Mouse (Mus musculus): ENCODE results near the gene Sema4d. TPM values are rescaled to one million over a fixed set of nuclear protein-coding genes. Genes with fewer than 3 reads are reported as not detected.

Sema4d gene
- total RNA-seq, 1 experiment from 2014 or later = 33.0 TPM

GRCm38 (mm10) chr13:51815865-51816504 is 22.4 kb upstream of the Sema4d start:
- peak; percentile 61 for ATAC-seq (replicated peaks; ENCODE audit: low read depth, poor library complexity, severe bottlenecking)

DNA sequence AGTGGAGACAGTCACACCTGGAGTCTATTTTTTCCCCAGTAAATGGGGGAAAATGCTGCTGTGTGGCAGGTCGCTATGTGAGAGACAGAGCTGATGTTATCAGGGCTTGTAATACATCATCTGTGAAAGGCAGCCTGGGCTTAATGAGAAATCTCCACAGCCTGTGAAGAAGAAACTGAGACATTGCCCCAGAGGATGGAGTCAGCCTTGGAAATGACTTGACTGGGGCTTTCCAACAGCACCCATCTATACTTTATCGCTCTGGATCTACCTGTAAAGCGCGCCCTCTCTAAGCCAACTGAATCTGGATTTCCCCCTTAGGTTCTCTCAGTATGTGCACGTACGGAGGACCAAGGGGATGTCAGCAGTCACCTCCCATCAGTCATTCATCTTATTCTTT is 21.1 kb upstream of the Sema4d start:
- ATAC-seq (replicated peaks; ENCODE audit: low read depth, poor library complexity, severe bottlenecking) = no peak

GRCm38 (mm10) chr13:51813621-51814615 is 20.4 kb upstream of the Sema4d start:
- ATAC-seq (replicated peaks; ENCODE audit: low read depth, poor library complexity, severe bottlenecking) = peak; percentile 84

DNA sequence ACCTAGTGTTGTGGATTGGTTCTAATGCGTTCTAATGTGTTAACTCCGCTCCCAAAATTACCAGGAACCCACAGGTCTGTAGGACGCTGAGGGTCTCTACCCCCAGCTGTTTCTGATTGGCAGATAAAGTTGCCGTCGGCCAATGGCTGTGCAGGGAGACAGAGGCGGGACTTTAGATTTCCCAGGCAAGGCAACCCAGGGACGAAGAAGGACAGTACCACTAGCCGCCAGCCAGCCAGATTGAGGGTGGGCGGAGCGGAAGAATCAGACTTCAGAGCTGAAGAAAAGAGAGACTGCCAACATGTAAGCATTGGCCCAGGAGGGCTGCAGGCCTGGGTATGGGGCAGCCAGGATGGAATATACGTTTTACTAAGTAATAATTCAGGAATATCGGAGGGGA is 14.6 kb upstream of the Sema4d start:
- ATAC-seq (replicated peaks; ENCODE audit: low read depth, poor library complexity, severe bottlenecking) = no peak

- no peak for ATAC-seq (replicated peaks; ENCODE audit: low read depth, poor library complexity, severe bottlenecking)
Measured at GRCm38 (mm10) chr13:51806220-51806619, 12.7 kb upstream of the Sema4d start.

DNA sequence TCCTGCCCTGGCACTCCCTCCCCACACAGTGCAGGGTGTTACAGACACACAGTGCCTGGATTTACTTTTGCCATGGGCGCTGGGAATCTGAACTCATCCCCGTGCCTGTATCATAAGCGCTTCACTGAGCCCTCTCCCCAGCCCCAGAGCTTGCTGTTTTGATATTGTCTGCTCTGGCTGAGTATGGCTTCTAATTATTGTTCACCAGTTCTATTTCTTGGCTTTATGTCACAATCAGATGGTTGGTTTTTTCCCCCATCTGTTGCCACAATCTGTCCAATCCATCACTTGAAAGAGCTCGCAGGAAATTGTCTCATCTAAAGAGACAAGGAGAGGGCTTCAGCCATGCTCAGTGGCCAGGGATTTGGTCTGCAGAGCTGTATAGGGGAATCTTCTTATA is 12.1 kb upstream of the Sema4d start:
- ATAC-seq (replicated peaks; ENCODE audit: low read depth, poor library complexity, severe bottlenecking) = no peak

DNA sequence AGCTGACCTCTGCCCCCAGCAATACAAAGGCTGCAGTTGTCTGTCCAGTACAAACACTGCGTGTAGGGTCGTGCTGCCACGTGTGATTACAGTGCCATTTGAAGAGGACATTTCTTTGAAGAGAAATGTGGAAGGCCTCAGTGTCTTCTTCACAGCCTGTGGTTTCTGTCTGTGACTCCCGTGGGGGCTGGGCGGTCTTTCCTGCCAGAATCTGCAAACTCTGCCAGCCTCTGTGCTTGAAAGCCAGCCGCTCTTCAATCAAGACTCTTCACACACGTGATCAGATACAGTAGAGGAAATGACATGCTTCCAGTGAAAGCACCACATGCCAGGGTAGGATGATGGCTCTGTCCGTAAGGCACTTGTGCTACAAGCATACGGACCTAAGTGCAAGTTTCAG is 7.4 kb upstream of the Sema4d start:
- peak; percentile 86 for ATAC-seq (replicated peaks; ENCODE audit: low read depth, poor library complexity, severe bottlenecking)

DNA sequence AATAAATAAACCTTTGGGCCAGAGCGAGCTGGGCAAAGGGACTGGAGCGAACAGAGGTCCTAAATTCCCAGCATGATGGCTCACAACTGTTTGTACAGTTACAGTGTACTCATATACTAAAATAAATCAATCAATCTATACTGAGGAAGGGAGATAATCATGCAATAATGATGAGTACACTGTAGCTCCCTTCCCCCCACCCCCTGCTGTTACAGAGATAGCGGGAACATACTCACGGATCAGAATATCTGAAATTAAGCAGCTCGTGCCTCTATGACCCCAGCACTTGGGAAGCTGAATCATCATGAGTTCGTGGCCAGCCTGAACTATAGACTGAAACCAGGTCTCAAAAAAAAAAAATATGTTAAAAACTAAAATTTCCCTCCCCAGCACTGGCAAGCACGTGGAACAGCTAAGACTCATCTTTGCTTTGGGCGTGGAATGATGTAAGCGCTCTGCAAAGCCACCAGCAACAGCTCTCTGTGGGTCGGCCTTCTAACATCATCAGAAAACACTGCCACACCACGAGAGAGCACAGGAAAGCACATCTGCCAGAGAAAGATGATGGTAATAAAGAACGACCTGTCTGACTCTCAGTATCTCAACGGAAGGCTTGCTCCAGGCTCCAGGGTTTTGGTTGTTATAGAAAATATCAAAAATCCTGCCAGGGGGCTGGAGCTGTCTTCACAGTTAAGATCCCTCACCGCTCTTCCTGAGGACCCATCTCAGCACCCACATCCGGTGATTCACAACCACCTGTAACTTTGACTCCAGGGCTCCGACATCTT is 6.4 kb upstream of the Sema4d start:
- ATAC-seq (replicated peaks; ENCODE audit: low read depth, poor library complexity, severe bottlenecking) = no peak

GRCm38 (mm10) chr13:51797899-51798746 is 4.6 kb upstream of the Sema4d start:
- no peak; the same call in 1 of the 2 replicates for ATAC-seq (replicated peaks; ENCODE audit: low read depth, poor library complexity, severe bottlenecking)

- ATAC-seq (replicated peaks; ENCODE audit: low read depth, poor library complexity, severe bottlenecking) = no peak
Measured at GRCm38 (mm10) chr13:51793948-51794347, 401 bp upstream of the Sema4d start.

DNA sequence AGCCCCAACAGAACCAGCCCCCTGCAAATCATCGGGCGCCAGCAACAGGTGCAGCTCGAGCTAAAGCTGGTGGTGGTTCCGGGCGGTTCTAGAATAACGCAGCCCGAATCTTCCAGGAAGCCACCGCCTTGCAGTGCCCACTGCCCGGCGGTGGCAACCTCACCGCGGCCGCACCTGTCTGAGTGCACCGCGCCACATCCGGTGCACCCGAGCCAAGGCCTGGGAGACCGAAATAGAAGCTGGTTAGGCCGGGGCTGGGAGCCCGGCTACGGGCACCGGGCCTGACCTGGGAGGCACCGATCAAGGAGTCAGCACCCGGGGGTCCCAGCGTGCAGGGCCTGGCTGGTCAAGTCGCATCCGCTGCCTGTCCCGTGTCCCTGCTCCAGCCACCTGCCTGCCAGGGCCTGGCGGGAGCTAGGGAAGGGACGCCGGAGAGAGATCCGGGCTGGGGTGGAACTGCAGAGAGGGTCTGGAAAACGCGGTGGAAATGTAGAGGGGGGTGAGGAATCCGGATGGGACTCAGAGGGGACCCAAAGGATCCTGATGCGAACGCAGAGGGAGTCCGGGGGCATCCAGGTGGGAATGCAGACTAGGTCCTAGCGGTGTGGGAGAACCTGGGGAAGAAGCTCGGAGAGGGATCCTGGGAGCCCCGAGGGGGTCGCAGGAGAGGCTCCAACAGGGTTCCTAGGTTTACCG is 670 bp downstream of the Sema4d start:
- peak; percentile 50 for ATAC-seq (replicated peaks; ENCODE audit: low read depth, poor library complexity, severe bottlenecking)

DNA sequence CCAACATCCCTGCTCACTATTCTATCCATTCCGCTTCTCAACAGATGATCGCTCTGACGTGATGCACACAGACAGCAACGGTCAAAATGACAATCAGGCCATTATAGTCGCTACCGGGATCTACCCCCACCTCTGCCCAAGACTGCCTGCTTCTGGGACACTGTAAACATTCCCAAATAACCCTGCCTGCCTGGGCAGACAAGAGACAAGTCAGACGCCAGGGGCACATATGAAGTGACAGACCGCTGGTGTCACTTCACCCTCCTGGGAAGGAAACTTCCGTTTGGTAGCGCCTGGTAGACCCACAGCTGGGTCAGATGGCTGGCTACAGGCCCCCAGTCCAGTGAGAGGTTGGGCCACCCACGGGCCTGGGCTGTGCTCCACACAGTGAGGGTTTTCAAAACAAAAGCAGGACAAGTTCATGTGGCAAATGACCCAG is 1.4 kb downstream of the Sema4d start:
- peak; percentile 26; the same call in 1 of the 2 replicates for ATAC-seq (replicated peaks; ENCODE audit: low read depth, poor library complexity, severe bottlenecking)

DNA sequence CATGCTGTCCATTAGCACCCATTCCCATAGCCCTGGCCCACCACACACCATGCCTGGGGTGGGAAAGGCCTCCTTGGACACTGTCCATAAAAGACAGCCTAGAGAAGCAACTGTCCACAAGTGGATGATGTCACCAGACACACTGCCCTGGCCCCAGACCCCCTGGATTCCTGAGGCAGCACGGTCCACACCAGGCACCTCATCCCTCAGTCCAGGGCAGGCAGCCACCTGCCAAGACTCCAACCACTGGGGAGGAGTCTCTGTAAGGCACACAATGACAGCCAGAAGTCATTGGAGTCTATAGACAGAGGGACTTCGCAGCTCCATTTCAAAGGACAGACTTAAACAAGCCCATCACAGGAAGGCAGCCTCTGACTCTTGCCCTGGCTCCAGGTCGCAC is 1.9 kb downstream of the Sema4d start:
- ATAC-seq (replicated peaks; ENCODE audit: low read depth, poor library complexity, severe bottlenecking) = no peak

- ATAC-seq (replicated peaks; ENCODE audit: low read depth, poor library complexity, severe bottlenecking) = no peak
Measured at GRCm38 (mm10) chr13:51790793-51791192, 2.8 kb downstream of the Sema4d start.

DNA sequence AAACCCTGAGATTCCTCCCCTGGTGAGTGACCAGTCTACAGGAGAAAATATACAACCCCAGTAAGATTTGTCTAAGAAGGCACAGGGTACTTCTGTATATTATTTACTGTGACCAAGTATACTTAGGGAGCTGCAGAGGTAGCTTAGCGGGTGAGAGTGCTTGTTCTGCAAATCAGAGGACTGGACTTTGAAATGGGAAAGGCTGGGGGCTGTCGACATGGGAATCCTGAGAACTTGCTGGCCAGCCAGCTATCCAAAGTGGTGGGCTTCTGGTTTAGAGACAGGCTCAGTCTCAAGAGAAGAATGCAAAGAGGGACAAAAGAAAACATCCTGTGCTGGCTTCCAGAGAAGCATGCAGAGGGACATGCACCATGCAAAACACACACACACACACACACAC is 5.7 kb downstream of the Sema4d start:
- ATAC-seq (replicated peaks; ENCODE audit: low read depth, poor library complexity, severe bottlenecking) = no peak

GRCm38 (mm10) chr13:51786616-51787015 is 6.9 kb downstream of the Sema4d start:
- ATAC-seq (replicated peaks; ENCODE audit: low read depth, poor library complexity, severe bottlenecking) = no peak

DNA sequence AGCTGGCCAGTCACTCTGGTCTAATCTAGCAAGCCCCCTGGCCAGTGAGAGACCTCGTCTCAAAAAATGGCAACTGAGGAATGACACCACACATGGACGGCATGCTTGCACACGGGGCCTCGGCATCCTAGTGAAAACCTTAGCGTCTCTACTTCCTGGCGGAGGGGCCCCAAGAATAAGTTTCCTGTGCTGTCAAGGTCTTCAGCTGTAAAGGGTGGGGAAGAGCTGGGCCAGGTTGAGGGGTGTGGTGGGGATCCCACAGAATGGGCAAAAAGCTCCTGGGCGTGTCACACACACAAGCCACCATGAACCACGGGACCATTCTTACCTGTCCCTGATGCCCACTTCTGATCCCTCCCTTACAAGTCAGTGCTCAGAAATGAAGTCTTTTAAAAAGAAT is 9.1 kb downstream of the Sema4d start:
- ATAC-seq (replicated peaks; ENCODE audit: low read depth, poor library complexity, severe bottlenecking) = 0 out of 2 replicates have a peak, but pooled peaks have one; percentile 26

GRCm38 (mm10) chr13:51783857-51784256 is 9.7 kb downstream of the Sema4d start:
- ATAC-seq (replicated peaks; ENCODE audit: low read depth, poor library complexity, severe bottlenecking) = no peak

Measured in common myeloid progenitor, adult 5-6 weeks (primary cell).